In the genomic region with DNA sequence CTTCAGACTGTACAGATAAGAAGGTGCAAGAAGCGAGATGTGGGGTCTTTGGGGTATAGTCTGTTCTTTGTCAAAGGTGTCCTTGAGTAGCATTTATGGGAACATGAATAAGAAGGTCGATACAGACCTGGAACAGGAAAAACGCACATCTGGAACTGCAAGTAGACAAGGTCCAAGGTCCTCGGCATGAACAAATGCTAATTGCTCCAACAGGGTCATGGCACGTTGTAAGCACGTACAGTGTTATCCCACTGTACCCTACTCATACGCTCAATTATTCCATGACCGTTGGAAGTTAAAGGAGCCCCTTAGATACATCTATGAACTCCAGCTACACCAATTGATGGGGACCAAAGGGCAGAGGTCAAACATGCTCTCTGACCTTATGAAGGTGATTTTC, we compare ENCODE assay signal across 24 mouse cellular contexts.
"Had no signal": no experiment of that assay in that cellular context is flagged by ENCODE, and none has a peak within 500 bp of the region (broad histone marks: within the 10 kb centered on the region; RNA-seq: fewer than 3 reads in every experiment).

No protein-coding gene starts in this region.

- H3K4me1 ChIP-seq: heart, embryonic 12.5 days; hindbrain, embryonic 12.5 days; limb, embryonic 10.5 days; limb, embryonic 12.5 days had no signal

- H3K9me3 ChIP-seq: heart, embryonic 10.5 days; heart, embryonic 12.5 days; hindbrain, embryonic 10.5 days; hindbrain, embryonic 12.5 days; limb, embryonic 10.5 days; limb, embryonic 12.5 days; liver, embryonic 15.5 days had no signal

- ATAC-seq: hindbrain, embryonic 16.5 days; inflammation-experienced regulatory T-cells, adult 6 months had no signal

- H3K27me3 ChIP-seq: hindbrain, embryonic 12.5 days; limb, embryonic 12.5 days; liver, embryonic 15.5 days had no signal

- H3K4me3 ChIP-seq: gastrocnemius, adult 2 months; heart, embryonic 10.5 days; heart, embryonic 12.5 days; hindbrain, embryonic 10.5 days; hindbrain, embryonic 12.5 days; layer of hippocampus, adult 2 months; left cerebral cortex, adult 2 months; limb, embryonic 10.5 days; limb, embryonic 12.5 days; liver, embryonic 15.5 days had no signal

- H3K36me3 ChIP-seq: heart, embryonic 10.5 days; heart, embryonic 12.5 days; hindbrain, embryonic 10.5 days; hindbrain, embryonic 12.5 days; limb, embryonic 10.5 days; limb, embryonic 12.5 days; liver, embryonic 15.5 days had no signal

- H3K4me2 ChIP-seq: heart, embryonic 12.5 days; hindbrain, embryonic 12.5 days; hindbrain, embryonic 14.5 days; limb, embryonic 12.5 days; liver, embryonic 15.5 days had no signal

- H3K9ac ChIP-seq: heart, embryonic 12.5 days; hindbrain, embryonic 12.5 days; hindbrain, embryonic 14.5 days; limb, embryonic 12.5 days; liver, embryonic 15.5 days had no signal

- DNase-seq: gastrocnemius, adult 2 months; gastrocnemius, postnatal 10 days; gastrocnemius, postnatal 25 days; heart, adult 18-20 months; heart, postnatal 10 days; heart, postnatal 4 days; kidney, adult 11 months; kidney, adult 8-10 months; kidney, postnatal 10 days; kidney, postnatal 25 days; kidney, postnatal 4 days; liver had no signal

- H3K27ac ChIP-seq: gastrocnemius, adult 2 months; heart, embryonic 10.5 days; hindbrain, embryonic 10.5 days; hindbrain, embryonic 12.5 days; hindbrain, embryonic 14.5 days; layer of hippocampus, adult 2 months; left cerebral cortex, adult 2 months; limb, embryonic 10.5 days; limb, embryonic 12.5 days had no signal
